In genomic region chr6:30400716-30401115, GRCm38 (mm10) we compare ENCODE assay signal across 8 mouse cellular contexts. TPM values are rescaled to one million over a fixed set of nuclear protein-coding genes. Genes with fewer than 3 reads are reported as not detected.
DNase-seq lines count a peak whose midpoint lies in the region; ATAC-seq and TF ChIP-seq lines count a peak whose summit lies in the region.

No protein-coding gene starts in this region.

- no peaks in the 10 kb centered on the region for H3K27me3 ChIP-seq in C2C12 (ENCODE audit: control insufficient read depth, insufficient read depth, insufficient read length)
- H3K27me3 ChIP-seq in forebrain, embryonic 12.5 days = no peaks in the 10 kb centered on the region
- no peaks in the 10 kb centered on the region for H3K27me3 ChIP-seq in liver, embryonic 11.5 days (replicated peaks; ENCODE audit: control insufficient read depth, insufficient read depth, low read length)

- peaks cover 39% of the 10 kb centered on the region for H3K79me2 ChIP-seq in C2C12 (ENCODE audit: control insufficient read depth, insufficient read depth)

- no peaks in the 10 kb centered on the region for H3K9me3 ChIP-seq in forebrain, embryonic 12.5 days
- no peaks in the 10 kb centered on the region for H3K9me3 ChIP-seq in liver, embryonic 11.5 days (ENCODE audit: control insufficient read depth, low read length)

- peak overlapping the region; percentile 92 for H3K4me3 ChIP-seq in C2C12 (ENCODE audit: insufficient read depth, poor library complexity, severe bottlenecking)
- H3K4me3 ChIP-seq in forebrain, embryonic 12.5 days (replicated peaks) = peak overlapping the region; percentile 95
- H3K4me3 ChIP-seq in liver, embryonic 11.5 days (ENCODE audit: low read depth, low read length) = peak overlapping the region; percentile 99

- H3K9ac ChIP-seq in forebrain, embryonic 12.5 days = peak overlapping the region; percentile 90
- H3K9ac ChIP-seq in liver, embryonic 11.5 days (ENCODE audit: low read depth, low read length) = peak overlapping the region; percentile 90

- peak overlapping the region; percentile 52 for H3K4me2 ChIP-seq in forebrain, embryonic 12.5 days
- H3K4me2 ChIP-seq in liver, embryonic 11.5 days = peak overlapping the region; percentile 70

- peak; percentile 8 for DNase-seq in embryo, embryonic 10 days (ENCODE audit: low spot score)
- no peak for DNase-seq in embryo, embryonic 9.5 days (ENCODE audit: extremely low spot score)
- DNase-seq in liver, embryonic 11.5 days (ENCODE audit: low spot score) = no peak
- no peak for DNase-seq in spleen, postnatal 10 days (ENCODE audit: low spot score in 2 of 2)
- no peak for DNase-seq in adrenal gland, adult 18-20 months (ENCODE audit: low spot score in 2 of 2)
- DNase-seq in right cerebral cortex, postnatal 10 days (ENCODE audit: low spot score in 2 of 2) = no peak

- H3K27ac ChIP-seq in forebrain, embryonic 12.5 days = peak overlapping the region; percentile 93
- peak overlapping the region; percentile 91; the same call in 1 of the 2 replicates for H3K27ac ChIP-seq in liver, embryonic 11.5 days (ENCODE audit: low read depth, low read length)

- no peak for ATAC-seq in forebrain, embryonic 12.5 days (ENCODE audit: low FRiP score)
- no peak for ATAC-seq in liver, embryonic 11.5 days (replicated peaks; ENCODE audit: low FRiP score)

- TF ChIP-seq CTCF in C2C12 (IDR thresholded peaks at IDR 0.05; ENCODE audit: control insufficient read depth, insufficient read depth, insufficient read length) = no peak

- peaks cover 13% of the 10 kb centered on the region for H3K4me1 ChIP-seq in forebrain, embryonic 12.5 days
- peaks cover 3% of the 10 kb centered on the region for H3K4me1 ChIP-seq in liver, embryonic 11.5 days (replicated peaks; ENCODE audit: control insufficient read depth, insufficient read depth, low read length)

- H3ac ChIP-seq in C2C12 (ENCODE audit: control insufficient read depth, insufficient read length, low read depth) = no peak overlapping the region

- peaks cover 23% of the 10 kb centered on the region for H3K79me3 ChIP-seq in C2C12 (ENCODE audit: low read depth)

- 6% methylated on average over 7 of the region's 7 CpGs for WGBS in forebrain, embryonic 12.5 days
- WGBS in liver, embryonic 11.5 days = 12% methylated on average over 7 of the region's 7 CpGs

- no peaks in the 10 kb centered on the region for H3K36me3 ChIP-seq in C2C12 (ENCODE audit: control insufficient read depth, insufficient read depth)
- H3K36me3 ChIP-seq in forebrain, embryonic 12.5 days (replicated peaks) = no peaks in the 10 kb centered on the region
- H3K36me3 ChIP-seq in liver, embryonic 11.5 days (ENCODE audit: control insufficient read depth, insufficient read depth, low read length) = no peaks in the 10 kb centered on the region

TF ChIP-seq in C2C12, 6 proteins besides CTCF, POLR2A, EP300 and RAD21:
- TF ChIP-seq MYOD1 (IDR thresholded peaks at IDR 0.05; ENCODE audit: control insufficient read depth, insufficient read length, low read depth) (no peak), FOSL1 (IDR thresholded peaks at IDR 0.05; ENCODE audit: insufficient read depth, low read length, poor library complexity, severe bottlenecking) (no peak), USF1 (IDR thresholded peaks at IDR 0.05; ENCODE audit: low read depth) (no peak)

RNA-seq across cellular contexts. Expression of gene Klhdc10, which starts 1.0 kb away (rescaled TPM):
- 33.9 TPM for polyA plus RNA-seq in C2C12 (2012; fragmentation: generic; extraction: Trizol)
- polyA plus RNA-seq in forebrain, embryonic 12.5 days (2016; fragmentation: Nextera tagmentation; extraction: Ambion mirVana) = 43.1 and 47.2 TPM in 2 replicates
- polyA plus RNA-seq in liver, embryonic 11.5 days (2014; fragmentation: Nextera tagmentation; extraction: Ambion mirVana) = 19.2 and 20.8 TPM in 2 replicates
- total RNA-seq in adrenal gland, adult 18-20 months (2021) = 10 to 100 TPM; 63.0 to 68.5 TPM

RNA-seq across cellular contexts. Expression of gene Zc3hc1, which starts 9.9 kb away (rescaled TPM):
- 41.6 TPM for polyA plus RNA-seq in C2C12 (2012; fragmentation: generic; extraction: Trizol)
- 65.2 and 66.5 TPM in 2 replicates for polyA plus RNA-seq in forebrain, embryonic 12.5 days (2016; fragmentation: Nextera tagmentation; extraction: Ambion mirVana)
- 64.6 and 68.5 TPM in 2 replicates for polyA plus RNA-seq in liver, embryonic 11.5 days (2014; fragmentation: Nextera tagmentation; extraction: Ambion mirVana)
- 10 to 100 TPM; 18.7 to 19.6 TPM for total RNA-seq in adrenal gland, adult 18-20 months (2021)
